11 mouse cellular contexts compared by ENCODE assay signal in the genomic region with DNA sequence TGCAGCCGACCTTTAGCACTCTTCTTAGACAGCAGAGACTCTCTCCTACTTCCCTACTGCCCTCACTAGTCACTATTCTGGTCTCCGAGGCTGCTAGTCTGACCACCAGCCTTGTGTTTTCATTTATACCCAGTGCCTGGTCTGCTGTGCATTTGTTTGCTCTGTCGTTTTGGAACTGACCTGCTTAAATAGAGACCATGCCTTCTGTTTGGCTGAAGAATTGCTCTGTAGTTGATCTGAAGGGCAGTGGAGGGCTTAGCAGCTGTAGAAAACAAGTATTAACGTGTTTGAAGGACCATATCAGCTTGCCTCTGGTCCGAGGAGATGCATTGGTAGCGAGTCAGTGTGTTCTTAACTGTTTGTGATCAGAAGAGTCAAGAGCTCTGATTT. TPM values are rescaled to one million over a fixed set of nuclear protein-coding genes. Genes with fewer than 3 reads are reported as not detected.
DNase-seq lines count a peak whose midpoint lies in the region; ATAC-seq and TF ChIP-seq lines count a peak whose summit lies in the region.
"Had no signal": no experiment of that assay in that cellular context is flagged by ENCODE, and none has a peak within 500 bp of the region (broad histone marks: within the 10 kb centered on the region; RNA-seq: fewer than 3 reads in every experiment).

No protein-coding gene starts in this region.

- ATAC-seq in lung, embryonic 14.5 days (ENCODE audit: insufficient read depth): no peak
- ATAC-seq in forebrain, embryonic 13.5 days: no peak
- ATAC-seq: activated CD4-positive, CD25-positive, alpha-beta regulatory T cell, adult 4 months had no signal

- no peak for TF ChIP-seq POLR2A in myocyte (IDR thresholded peaks at IDR 0.05; ENCODE audit: insufficient read length, low read depth)

- H3K4me3 ChIP-seq in lung, embryonic 14.5 days (ENCODE audit: low read depth, low read length): no peak overlapping the region
- no peak overlapping the region for H3K4me3 ChIP-seq in forebrain, embryonic 13.5 days
- H3K4me3 ChIP-seq in limb, embryonic 10.5 days: no peak overlapping the region
- no peak overlapping the region for H3K4me3 ChIP-seq in myocyte

- no peak for DNase-seq in lung, embryonic 14.5 days
- no peak for DNase-seq in lung, postnatal 10 days
- DNase-seq in limb, embryonic 10.5 days (ENCODE audit: low spot score): no peak
- no peak for DNase-seq in kidney, postnatal 36 days
- DNase-seq in yolk sac, embryonic 10.5 days (ENCODE audit: low spot score): no peak
- no peak for DNase-seq in right cerebral cortex, adult 2 months (ENCODE audit: low spot score in 2 of 2)
- DNase-seq: cerebellum, postnatal 14 days; kidney, adult 11 months had no signal

- TF ChIP-seq CTCF in lung, embryonic 14.5 days (IDR thresholded peaks at IDR 0.05; ENCODE audit: low read depth): no peak

- no peak overlapping the region for H3ac ChIP-seq in myocyte (ENCODE audit: control insufficient read depth, insufficient read length)

- H3K27ac ChIP-seq in lung, embryonic 14.5 days (ENCODE audit: low read depth): peak overlapping the region; percentile 10; the same call in 1 of the 2 replicates
- peak overlapping the region; percentile 76 for H3K27ac ChIP-seq in forebrain, embryonic 13.5 days
- peak overlapping the region; percentile 50 for H3K27ac ChIP-seq in limb, embryonic 10.5 days

- H3K36me3 ChIP-seq in lung, embryonic 14.5 days (ENCODE audit: insufficient read depth): peaks cover 9% of the 10 kb centered on the region; the same call in 1 of the 2 replicates
- H3K36me3 ChIP-seq in forebrain, embryonic 13.5 days (ENCODE audit: poor library complexity, severe bottlenecking): no peaks in the 10 kb centered on the region
- peaks cover 21% of the 10 kb centered on the region for H3K36me3 ChIP-seq in limb, embryonic 10.5 days
- peaks cover 13% of the 10 kb centered on the region for H3K36me3 ChIP-seq in myocyte (ENCODE audit: control insufficient read depth, insufficient read depth)

- H3K9ac ChIP-seq in lung, embryonic 14.5 days: no peak overlapping the region
- peak overlapping the region; percentile 14; the same call in 1 of the 2 replicates for H3K9ac ChIP-seq in forebrain, embryonic 13.5 days

- H3K27me3 ChIP-seq in lung, embryonic 14.5 days (ENCODE audit: insufficient read depth, low read length): no peaks in the 10 kb centered on the region
- no peaks in the 10 kb centered on the region for H3K27me3 ChIP-seq in forebrain, embryonic 13.5 days
- H3K27me3 ChIP-seq in limb, embryonic 10.5 days (ENCODE audit: low read depth, poor library complexity, severe bottlenecking): no peaks in the 10 kb centered on the region
- H3K27me3 ChIP-seq in myocyte (ENCODE audit: control insufficient read depth, insufficient read depth, insufficient read length): no peaks in the 10 kb centered on the region

- 31% methylated on average over 6 of the region's 6 CpGs for WGBS in lung, embryonic 14.5 days
- WGBS in forebrain, embryonic 13.5 days: 43% methylated on average over 6 of the region's 6 CpGs
- 30% methylated on average over 6 of the region's 6 CpGs for WGBS in limb, embryonic 10.5 days

- no peak overlapping the region for H3K4me2 ChIP-seq in lung, embryonic 14.5 days
- peak overlapping the region; percentile 35 for H3K4me2 ChIP-seq in forebrain, embryonic 13.5 days
- H3K4me2 ChIP-seq in myocyte (ENCODE audit: low read depth): peak overlapping the region; percentile 91

- H3K4me1 ChIP-seq in lung, embryonic 14.5 days (ENCODE audit: insufficient read depth): peaks cover 31% of the 10 kb centered on the region
- H3K4me1 ChIP-seq in forebrain, embryonic 13.5 days: peaks cover 41% of the 10 kb centered on the region
- H3K4me1 ChIP-seq in limb, embryonic 10.5 days: peaks cover 43% of the 10 kb centered on the region

- peaks cover 67% of the 10 kb centered on the region for H3K79me2 ChIP-seq in myocyte (ENCODE audit: control insufficient read depth, insufficient read depth)

- H3K9me3 ChIP-seq in lung, embryonic 14.5 days (ENCODE audit: low read depth, low read length): no peaks in the 10 kb centered on the region
- H3K9me3 ChIP-seq in forebrain, embryonic 13.5 days (replicated peaks): no peaks in the 10 kb centered on the region
- no peaks in the 10 kb centered on the region for H3K9me3 ChIP-seq in limb, embryonic 10.5 days (replicated peaks)

TF ChIP-seq in myocyte, 11 proteins besides CTCF, POLR2A, EP300 and RAD21:
- TF ChIP-seq USF1 (IDR thresholded peaks at IDR 0.05; ENCODE audit: low read depth) (no peak), TCF12 (IDR thresholded peaks at IDR 0.05; ENCODE audit: insufficient read depth, poor library complexity, severe bottlenecking) (no peak), TCF3 (IDR thresholded peaks at IDR 0.05; ENCODE audit: insufficient read length, low read depth) (no peak), POLR2AphosphoS2 (IDR thresholded peaks at IDR 0.05; ENCODE audit: insufficient read length, low read depth) (no peak), E2F4 (IDR thresholded peaks at IDR 0.05; ENCODE audit: insufficient read depth) (no peak), MYOG (IDR thresholded peaks at IDR 0.05; ENCODE audit: control insufficient read depth in 1 of 3, insufficient read depth in 1 of 3, insufficient read length in 2 of 3, low read depth in 2 of 3) (no peak), SRF (IDR thresholded peaks at IDR 0.05; ENCODE audit: control insufficient read depth, insufficient read length, low read depth) (no peak), REST (IDR thresholded peaks at IDR 0.05; ENCODE audit: insufficient read depth, insufficient read length) (no peak), CEBPB (IDR thresholded peaks at IDR 0.05; ENCODE audit: insufficient read depth, poor library complexity, severe bottlenecking) (no peak), MAX (IDR thresholded peaks at IDR 0.05; ENCODE audit: low read depth) (no peak), MYOD1 (IDR thresholded peaks at IDR 0.05; ENCODE audit: control insufficient read depth in 1 of 3, insufficient read length in 2 of 3, low read depth in 2 of 3) (no peak)
TF ChIP-seq in myocyte: peak in this region for 0.

RNA-seq across cellular contexts. Expression of gene Fto, which starts 16.1 kb away (rescaled TPM):
- polyA plus RNA-seq in lung, embryonic 14.5 days (2014; fragmentation: Nextera tagmentation; extraction: Ambion mirVana): 104 and 109 TPM in 2 replicates
- polyA plus RNA-seq in forebrain, embryonic 13.5 days (2015; fragmentation: Nextera tagmentation; extraction: Ambion mirVana): 90.1 and 104 TPM in 2 replicates
- polyA plus RNA-seq in limb, embryonic 10.5 days (2016; fragmentation: Nextera tagmentation; extraction: Ambion mirVana): 82.4 and 100 TPM in 2 replicates
- polyA plus RNA-seq in myocyte (2012; fragmentation: generic; extraction: Trizol): 74.1 TPM

RNA-seq across cellular contexts. Expression of gene Rpgrip1l, which starts 16.4 kb away (rescaled TPM):
- 10.4 and 11.6 TPM in 2 replicates for polyA plus RNA-seq in lung, embryonic 14.5 days (2014; fragmentation: Nextera tagmentation; extraction: Ambion mirVana)
- polyA plus RNA-seq in forebrain, embryonic 13.5 days (2015; fragmentation: Nextera tagmentation; extraction: Ambion mirVana): 11.4 and 15.7 TPM in 2 replicates
- 11.8 and 13.1 TPM in 2 replicates for polyA plus RNA-seq in limb, embryonic 10.5 days (2016; fragmentation: Nextera tagmentation; extraction: Ambion mirVana)
- 2.1 TPM for polyA plus RNA-seq in myocyte (2012; fragmentation: generic; extraction: Trizol)

Comparison
In these comparisons a context has a peak if more than half of its experiments do, and no peak if none do; other contexts are left out.
1. H3K27ac ChIP-seq: peak in every context shown above with its lines; median percentile 76 in forebrain, embryonic 13.5 days; 50 in limb, embryonic 10.5 days; 10 in lung, embryonic 14.5 days.